Mouse (Mus musculus) midbrain, embryonic 10.5 days (tissue): Measurements from ENCODE around the gene Otog. TPM values are rescaled to one million over a fixed set of nuclear protein-coding genes. Genes with fewer than 3 reads are reported as not detected.

Experiments
- DNase-seq: peaks from one replicate; pipeline ENCODE4 v3.0.0-alpha.2; 2017; ENCODE audit warnings: low spot score
- H3K27ac ChIP-seq: fragments of 300-500 bp; sonication (generic); replicated peaks from 2 replicates; pipeline ENCODE4 v1.5.1; 2016; ENCODE audit warnings: mild to moderate bottlenecking
- H3K27me3 ChIP-seq: fragments of 300-500 bp; sonication (generic); 2 replicates; pipeline ENCODE4 v1.6.1; 2016; ENCODE audit warnings: low read depth, mild to moderate bottlenecking; ENCODE audit not compliant: poor library complexity, severe bottlenecking
- H3K36me3 ChIP-seq: fragments of 300-500 bp; sonication (generic); 2 replicates; pipeline ENCODE4 v1.6.1; 2016; ENCODE audit warnings: mild to moderate bottlenecking, moderate library complexity
- H3K4me1 ChIP-seq: fragments of 300-500 bp; sonication (generic); 2 replicates; pipeline ENCODE4 v1.6.1; 2016
- H3K4me3 ChIP-seq: fragments of 300-500 bp; sonication (generic); 2 replicates; pipeline ENCODE4 v1.5.1; 2016; ENCODE audit warnings: mild to moderate bottlenecking, moderate library complexity
- H3K9me3 ChIP-seq: fragments of 300-500 bp; sonication (generic); replicated peaks from 2 replicates; pipeline ENCODE4 v1.6.1; 2016; ENCODE audit warnings: mild to moderate bottlenecking
- WGBS: fragments of 180-500 bp; shearing (Covaris S2); methylation state at CpG from one replicate; pipeline ENCODE4 v1.1.7; 2016; 5-methylcytosine and 5-hydroxymethylcytosine counted together
- polyA plus RNA-seq: library from polyadenylated mRNA; unstranded; fragments of >200 nt; fragmentation: Nextera tagmentation; extraction: Ambion mirVana; gene quantifications from 2 replicates; pipeline ENCODE4 v1.2.1, GENCODE M21; 2016

The Otog gene
- polyA plus RNA-seq, 1 experiment from 2014 or later: not detected

DNA sequence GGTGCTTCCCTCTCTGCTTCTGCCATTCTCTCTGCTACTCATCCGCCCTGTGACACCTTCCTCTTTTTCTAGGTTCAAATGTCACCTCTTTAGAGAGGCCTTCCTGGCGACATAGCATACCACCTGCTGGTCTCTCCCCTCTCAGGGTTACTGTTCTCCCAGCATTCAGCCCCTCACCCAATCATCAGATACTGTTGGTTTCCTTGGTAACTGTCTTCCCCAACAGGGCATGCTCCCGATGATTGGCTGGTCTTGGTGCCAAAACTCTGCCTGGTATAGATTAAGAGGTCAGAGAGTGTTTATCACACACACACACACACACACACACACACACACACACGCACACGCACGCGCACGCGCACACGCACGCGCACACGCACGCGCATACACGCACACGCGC lies 4.8 kb upstream of the Otog start:
- Histone ChIP-seq H3K4me1 (peaks cover 26% of the 10 kb centered on the region), H3K9me3 (no peaks in the 10 kb centered on the region), H3K27me3 (0 out of 2 replicates have a peak, but pooled peaks cover 10% of the 10 kb centered on the region), H3K27ac (peak overlapping the region; percentile 38; the same call in 1 of the 2 replicates), H3K36me3 (no peaks in the 10 kb centered on the region), H3K4me3 (no peak overlapping the region)
- WGBS: 67% methylated on average over 18 of the region's 18 CpGs
- DNase-seq: no peak

- H3K9me3 ChIP-seq: no peaks in the 10 kb centered on the region
- H3K4me1 ChIP-seq: peaks cover 27% of the 10 kb centered on the region
- 0 out of 2 replicates have a peak, but pooled peaks cover 10% of the 10 kb centered on the region for H3K27me3 ChIP-seq
- H3K4me3 ChIP-seq: no peak overlapping the region
- H3K36me3 ChIP-seq: no peaks in the 10 kb centered on the region
- WGBS: 77% methylated on average over 15 of the region's 15 CpGs
- no peak overlapping the region for H3K27ac ChIP-seq
- no peak for DNase-seq
Observed at GRCm38 (mm10) chr7:46236363-46236762, 4.4 kb upstream of the Otog start.

DNA sequence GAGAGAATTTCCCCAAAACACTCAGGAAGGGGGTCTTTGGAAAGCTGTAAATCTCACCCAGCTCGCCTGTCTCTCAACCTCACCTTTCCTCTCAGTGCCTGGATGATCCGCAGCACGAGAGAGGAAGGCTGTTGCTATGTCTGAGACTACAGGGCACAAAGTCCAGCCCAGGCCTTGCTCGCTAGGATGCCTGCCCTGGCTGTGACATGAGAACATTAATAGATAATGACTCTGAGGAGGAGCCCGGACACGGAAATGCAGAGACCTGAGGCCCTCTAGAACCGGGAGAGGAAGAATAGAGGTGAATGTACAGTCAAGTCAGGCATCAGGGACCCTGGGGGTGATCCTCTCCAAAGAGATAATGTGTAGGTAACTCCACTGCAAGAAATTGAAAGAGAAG lies 3.6 kb upstream of the Otog start:
- DNase-seq: no peak
- no peaks in the 10 kb centered on the region for H3K9me3 ChIP-seq
- H3K4me3 ChIP-seq: no peak overlapping the region
- no peaks in the 10 kb centered on the region for H3K36me3 ChIP-seq
- H3K4me1 ChIP-seq: peaks cover 27% of the 10 kb centered on the region
- 85% methylated on average over 7 of the region's 7 CpGs for WGBS
- 0 out of 2 replicates have a peak, but pooled peaks cover 10% of the 10 kb centered on the region for H3K27me3 ChIP-seq
- H3K27ac ChIP-seq: no peak overlapping the region

- Histone ChIP-seq H3K27ac (no peak within 1 kb of the TSS), H3K4me3 (no peak within 1 kb of the TSS), H3K4me1 (peaks cover 27% of the 10 kb centered on the region), H3K9me3 (no peaks in the 10 kb centered on the region), H3K36me3 (no peaks in the 10 kb centered on the region), H3K27me3 (0 out of 2 replicates have a peak, but pooled peaks cover 10% of the 10 kb centered on the region)
- WGBS: 20% methylated on average over 10 of the region's 10 CpGs
- no peak for DNase-seq
Observed at GRCm38 (mm10) chr7:46238346-46238745, 2.4 kb upstream of the Otog start, which contains the start of gene Ush1c. Ush1c (minus strand) TSS chr7:46238503.

DNA sequence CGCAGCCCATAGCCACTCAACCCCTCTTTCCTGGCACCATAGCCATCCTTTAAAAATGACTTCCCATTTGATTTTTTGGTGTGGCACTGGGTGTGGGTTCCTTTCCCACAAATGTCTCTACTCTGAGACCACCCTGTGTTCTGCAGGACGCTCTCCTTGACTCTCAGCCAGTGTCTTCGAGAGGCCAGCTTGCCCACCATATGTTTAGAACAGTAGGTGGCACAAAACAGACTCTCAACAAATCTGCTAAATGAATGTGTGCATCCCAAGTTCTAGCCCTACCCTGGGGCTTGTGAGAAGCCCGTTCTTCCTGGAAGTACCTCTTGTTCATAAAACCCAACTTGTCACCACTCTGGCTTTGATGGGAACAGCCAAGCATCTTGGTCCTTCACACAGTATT lies 696 bp upstream of the Otog start:
- peaks cover 27% of the 10 kb centered on the region for H3K4me1 ChIP-seq
- no peaks in the 10 kb centered on the region for H3K9me3 ChIP-seq
- 0 out of 2 replicates have a peak, but pooled peaks cover 10% of the 10 kb centered on the region for H3K27me3 ChIP-seq
- H3K4me3 ChIP-seq: no peak overlapping the region
- no peak for DNase-seq
- no peak overlapping the region for H3K27ac ChIP-seq
- no peaks in the 10 kb centered on the region for H3K36me3 ChIP-seq
- 91% methylated on average over 4 of the region's 4 CpGs for WGBS

DNA sequence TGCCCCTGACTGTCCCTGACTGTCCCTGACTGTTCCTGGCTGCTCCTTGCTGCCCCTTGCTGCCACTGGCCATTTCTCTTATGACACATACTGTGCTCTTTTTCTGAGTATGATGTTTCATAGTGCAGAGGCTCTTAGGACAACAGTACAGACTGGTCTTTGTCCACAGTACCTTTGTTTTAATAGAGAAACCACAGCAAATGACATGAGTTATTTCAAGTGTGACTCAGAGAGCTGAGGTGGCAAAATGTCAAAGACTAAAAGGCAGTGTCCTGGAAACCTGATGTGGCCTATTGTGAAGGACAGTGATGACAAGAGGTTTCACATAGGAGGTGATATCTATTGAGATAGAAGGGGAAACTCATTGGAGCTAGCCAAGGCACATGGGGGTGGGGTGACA lies 6.1 kb downstream of the Otog start:
- H3K27ac ChIP-seq: no peak overlapping the region
- H3K36me3 ChIP-seq: no peaks in the 10 kb centered on the region
- DNase-seq: no peak
- no peaks in the 10 kb centered on the region for H3K27me3 ChIP-seq
- H3K4me3 ChIP-seq: no peak overlapping the region
- no peaks in the 10 kb centered on the region for H3K4me1 ChIP-seq
- no peaks in the 10 kb centered on the region for H3K9me3 ChIP-seq

DNA sequence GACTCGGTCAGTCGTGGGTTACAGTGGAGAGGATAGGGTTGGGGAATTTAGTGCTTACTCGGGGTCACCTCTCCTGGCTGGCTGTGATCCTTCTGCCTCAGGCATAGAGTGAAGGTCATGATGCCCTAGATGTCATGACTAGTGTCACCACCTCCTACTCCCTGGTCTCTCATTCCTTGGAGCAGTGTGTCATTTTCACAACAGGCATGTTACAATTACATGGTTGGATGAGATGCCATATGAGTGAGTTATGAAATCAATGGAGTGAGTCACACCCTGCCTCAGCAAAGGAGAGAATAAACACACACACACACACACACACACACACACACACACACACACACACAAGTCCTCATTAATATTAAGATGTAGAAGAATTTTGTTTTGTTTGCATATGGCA lies 6.8 kb downstream of the Otog start:
- no peak overlapping the region for H3K27ac ChIP-seq
- DNase-seq: no peak
- no peaks in the 10 kb centered on the region for H3K4me1 ChIP-seq
- no peaks in the 10 kb centered on the region for H3K9me3 ChIP-seq
- no peaks in the 10 kb centered on the region for H3K27me3 ChIP-seq
- WGBS: 93% methylated on average over 3 of the region's 3 CpGs
- no peaks in the 10 kb centered on the region for H3K36me3 ChIP-seq
- no peak overlapping the region for H3K4me3 ChIP-seq

DNA sequence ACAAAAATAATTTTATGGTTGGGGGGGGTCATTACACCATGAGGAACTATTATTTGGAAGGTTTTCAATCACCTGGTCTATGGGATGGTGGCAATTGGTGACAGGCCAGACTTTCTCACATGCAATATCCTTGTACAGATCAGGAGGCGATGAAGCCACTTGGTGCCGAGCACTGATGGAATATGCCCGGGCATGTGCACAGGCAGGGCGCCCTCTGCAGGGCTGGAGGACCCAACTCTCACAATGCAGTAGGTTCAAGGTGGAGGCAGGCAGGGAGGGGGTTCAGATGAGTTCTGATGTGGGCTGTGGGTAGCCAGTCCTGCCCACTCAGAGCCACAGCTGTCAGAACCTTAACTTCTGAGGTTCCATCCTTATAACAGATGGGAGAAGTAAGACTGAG lies 11.1 kb downstream of the Otog start:
- Histone ChIP-seq H3K9me3 (no peaks in the 10 kb centered on the region), H3K4me3 (no peak overlapping the region), H3K36me3 (no peaks in the 10 kb centered on the region), H3K27me3 (no peaks in the 10 kb centered on the region), H3K4me1 (peaks cover 9% of the 10 kb centered on the region), H3K27ac (no peak overlapping the region)
- DNase-seq: no peak
- WGBS: 86% methylated on average over 4 of the region's 4 CpGs

DNA sequence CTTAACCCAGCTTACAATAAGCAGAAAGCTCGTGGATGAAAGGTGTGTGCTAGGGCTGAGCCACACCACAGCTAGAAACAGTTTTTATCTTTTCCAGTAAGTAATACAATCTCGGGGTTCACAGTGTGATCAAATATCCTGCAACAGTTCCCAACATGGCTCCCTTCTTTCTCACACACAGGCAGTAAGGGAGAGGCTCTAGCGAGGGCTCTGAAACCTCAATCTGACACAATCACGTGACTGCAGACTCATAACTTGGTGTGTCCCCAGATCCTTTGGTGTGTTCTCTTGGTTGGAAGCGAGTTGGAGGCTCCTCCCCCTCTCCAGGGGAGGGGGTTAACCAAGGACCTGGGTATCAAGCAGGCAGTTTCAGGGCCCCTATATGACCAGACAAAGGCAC lies 35.4 kb downstream of the Otog start:
- Histone ChIP-seq H3K36me3 (no peaks in the 10 kb centered on the region), H3K9me3 (no peaks in the 10 kb centered on the region), H3K4me1 (no peaks in the 10 kb centered on the region), H3K27me3 (peaks cover 8% of the 10 kb centered on the region; the same call in 1 of the 2 replicates), H3K4me3 (no peak overlapping the region), H3K27ac (no peak overlapping the region)
- DNase-seq: no peak
- 70% methylated on average over 5 of the region's 5 CpGs for WGBS

DNA sequence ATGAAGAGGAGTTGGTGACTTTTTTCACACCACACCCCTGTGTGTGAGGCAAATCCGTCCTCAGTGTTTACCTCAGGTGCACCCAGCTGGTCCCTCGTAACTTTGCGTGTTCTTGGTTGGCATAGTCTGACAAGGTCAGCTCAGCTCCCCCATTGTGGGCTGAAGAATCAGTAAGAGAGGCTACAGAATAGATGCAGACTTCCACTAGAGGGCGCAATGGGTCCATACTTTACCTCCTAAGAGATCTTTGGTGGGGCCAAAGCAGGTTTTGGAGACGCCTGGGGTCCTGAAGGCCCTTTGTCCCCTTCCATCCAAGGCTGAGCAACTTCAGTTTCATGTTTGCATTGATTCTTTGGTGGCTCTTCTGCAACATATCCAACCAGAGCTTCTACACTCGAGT lies 39.2 kb downstream of the Otog start:
- peak; percentile 61 for DNase-seq
- no peaks in the 10 kb centered on the region for H3K36me3 ChIP-seq
- no peak overlapping the region for H3K27ac ChIP-seq
- H3K4me3 ChIP-seq: no peak overlapping the region
- no peaks in the 10 kb centered on the region for H3K9me3 ChIP-seq
- WGBS: 21% methylated on average over 6 of the region's 6 CpGs
- peaks cover 23% of the 10 kb centered on the region; the same call in 1 of the 2 replicates for H3K27me3 ChIP-seq
- H3K4me1 ChIP-seq: no peaks in the 10 kb centered on the region

- Histone ChIP-seq H3K4me3 (no peak overlapping the region), H3K4me1 (no peaks in the 10 kb centered on the region), H3K27me3 (peaks cover 26% of the 10 kb centered on the region; the same call in 1 of the 2 replicates), H3K36me3 (no peaks in the 10 kb centered on the region), H3K9me3 (no peaks in the 10 kb centered on the region), H3K27ac (no peak overlapping the region)
- DNase-seq: no peak
Observed at GRCm38 (mm10) chr7:46280896-46281295, 40.1 kb downstream of the Otog start.

DNA sequence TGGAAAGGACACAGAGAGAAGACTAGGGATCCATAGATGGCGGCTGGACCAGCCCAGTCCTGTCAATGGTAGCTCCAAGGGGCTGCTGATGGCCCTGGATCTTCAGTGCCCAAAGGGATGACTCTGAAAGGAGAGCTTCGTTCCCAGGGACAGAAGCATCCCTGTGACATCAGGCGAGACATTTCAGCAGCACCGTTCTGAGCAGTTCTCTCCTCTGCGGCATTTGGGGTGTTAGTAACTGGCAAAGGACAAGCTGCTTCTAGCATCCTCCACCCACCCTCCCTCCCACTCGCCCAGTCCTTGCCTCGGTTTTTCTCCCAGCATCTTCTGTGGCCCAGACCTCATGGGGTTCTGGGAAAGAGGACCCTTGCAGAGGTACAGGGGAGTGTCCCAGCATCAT lies 41.5 kb downstream of the Otog start:
- Histone ChIP-seq H3K4me1 (peaks cover 2% of the 10 kb centered on the region; the same call in 1 of the 2 replicates), H3K36me3 (no peaks in the 10 kb centered on the region), H3K27ac (no peak overlapping the region), H3K9me3 (no peaks in the 10 kb centered on the region), H3K27me3 (peaks cover 27% of the 10 kb centered on the region; the same call in 1 of the 2 replicates), H3K4me3 (no peak overlapping the region)
- 71% methylated on average over 7 of the region's 7 CpGs for WGBS
- DNase-seq: no peak

DNA sequence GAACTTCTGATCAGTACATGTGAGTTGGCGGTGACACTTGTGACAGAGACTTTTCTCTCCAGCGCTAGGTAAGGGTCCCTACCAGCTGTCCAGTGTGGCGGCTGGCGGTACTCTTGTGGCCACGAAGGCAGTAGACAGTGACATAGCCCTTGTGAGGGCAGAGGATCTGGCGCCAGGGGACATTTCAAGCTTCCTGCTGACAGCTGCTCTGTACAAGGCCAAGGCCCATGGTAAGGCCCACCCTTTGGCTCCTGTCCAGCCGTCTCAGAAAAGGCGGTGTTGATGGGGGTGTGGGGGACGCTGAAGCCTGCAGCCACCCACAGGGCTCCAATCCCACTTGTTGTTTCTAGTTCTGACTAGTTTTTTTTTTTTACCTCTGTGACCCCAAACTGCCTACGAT lies 42.9 kb downstream of the Otog start:
- H3K27me3 ChIP-seq: peaks cover 23% of the 10 kb centered on the region; the same call in 1 of the 2 replicates
- no peak for DNase-seq
- WGBS: 84% methylated on average over 10 of the region's 10 CpGs
- H3K4me1 ChIP-seq: peaks cover 2% of the 10 kb centered on the region; the same call in 1 of the 2 replicates
- no peaks in the 10 kb centered on the region for H3K36me3 ChIP-seq
- H3K27ac ChIP-seq: no peak overlapping the region
- H3K9me3 ChIP-seq: no peaks in the 10 kb centered on the region
- H3K4me3 ChIP-seq: no peak overlapping the region
